Mouse (Mus musculus) thymus, adult 2 months (tissue): ENCODE results near the gene Il9r.

Experiments used
- CTCF ChIP-seq: fragments of 200-500 bp; IDR thresholded peaks from 2 replicates; pipeline ENCODE4 v1.5.1; 2012; ENCODE audit warnings: mild to moderate bottlenecking, control low read depth, low read length, moderate library complexity, borderline replicate concordance; ENCODE audit not compliant: control insufficient read depth, poor library complexity, insufficient read depth; ENCODE audit errors: extremely low read depth
- POLR2A ChIP-seq: fragments of 200-500 bp; IDR thresholded peaks from 2 replicates; pipeline ENCODE4 v1.6.1; 2012; ENCODE audit warnings: mild to moderate bottlenecking, low read length, control low read depth, moderate library complexity; ENCODE audit not compliant: control insufficient read depth, poor library complexity, insufficient read depth; ENCODE audit errors: extremely low read depth

DNA sequence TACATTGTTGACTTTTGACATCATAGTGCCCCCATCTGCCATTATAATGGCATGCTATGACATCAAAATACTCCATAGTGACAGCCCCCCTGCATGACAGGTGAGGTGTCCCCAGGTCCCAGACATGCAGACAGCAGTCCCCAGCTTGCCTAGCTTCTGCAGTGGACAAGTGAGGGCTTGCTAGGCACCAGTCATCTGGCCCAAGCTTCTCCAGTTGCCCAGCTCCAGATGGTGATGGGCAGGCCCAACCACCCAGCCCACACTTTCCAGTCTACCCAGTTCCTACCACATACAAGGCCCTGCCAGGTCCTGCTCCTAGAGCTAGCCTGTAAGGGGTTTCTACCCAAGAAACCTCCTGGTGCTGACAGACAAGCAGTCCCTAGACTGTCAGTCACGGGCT, 21.6 kb downstream of the Il9r start:
- TF ChIP-seq POLR2A (no peak), CTCF (no peak)
